Mouse (Mus musculus) forebrain, embryonic 10.5 days (tissue): ENCODE results near the gene Tsga13. TPM values are rescaled to one million over a fixed set of nuclear protein-coding genes. Genes with fewer than 3 reads are reported as not detected.

Source experiments
- DNase-seq: peaks from one replicate; pipeline ENCODE4 v3.0.0-alpha.2; 2017; ENCODE audit warnings: low spot score; ENCODE audit errors: extremely low spot score
- H3K27ac ChIP-seq: fragments of 300-500 bp; sonication (generic); 2 replicates; pipeline ENCODE4 v1.5.1; 2016; ENCODE audit warnings: mild to moderate bottlenecking
- H3K27me3 ChIP-seq: fragments of 300-500 bp; sonication (generic); 2 replicates; pipeline ENCODE4 v1.6.1; 2016; ENCODE audit warnings: mild to moderate bottlenecking; ENCODE audit not compliant: poor library complexity, severe bottlenecking
- H3K36me3 ChIP-seq: fragments of 300-500 bp; sonication (generic); replicated peaks from 2 replicates; pipeline ENCODE4 v1.6.1; 2016; ENCODE audit warnings: mild to moderate bottlenecking, moderate library complexity
- H3K4me1 ChIP-seq: fragments of 300-500 bp; sonication (generic); 2 replicates; pipeline ENCODE4 v1.6.1; 2016
- H3K4me3 ChIP-seq: fragments of 300-500 bp; sonication (generic); 2 replicates; pipeline ENCODE4 v1.5.1; 2016; ENCODE audit warnings: mild to moderate bottlenecking, moderate library complexity
- H3K9me3 ChIP-seq: fragments of 300-500 bp; sonication (generic); 2 replicates; pipeline ENCODE4 v1.6.1; 2016; ENCODE audit warnings: mild to moderate bottlenecking, moderate library complexity
- WGBS: fragments of 180-500 bp; shearing (Covaris S2); methylation state at CpG from one replicate; pipeline ENCODE4 v1.1.7; 2016; 5-methylcytosine and 5-hydroxymethylcytosine counted together
- polyA plus RNA-seq: library from polyadenylated mRNA; unstranded; fragments of >200 nt; fragmentation: Nextera tagmentation; extraction: Ambion mirVana; gene quantifications from 2 replicates; pipeline ENCODE4 v1.2.1, GENCODE M21; 2016

The Tsga13 gene
- polyA plus RNA-seq, 1 experiment from 2014 or later, result 0.17 TPM

- Histone ChIP-seq H3K27ac (peak within 1 kb of the TSS; percentile 98), H3K9me3 (no peaks in the 10 kb centered on the region), H3K27me3 (no peaks in the 10 kb centered on the region), H3K36me3 (peaks cover 9% of the 10 kb centered on the region), H3K4me3 (peak within 1 kb of the TSS; percentile 77), H3K4me1 (peaks cover 17% of the 10 kb centered on the region)
- WGBS, result under 1% methylated on average over 81 of the region's 83 CpGs
- peak; percentile 94 for DNase-seq
Measured at GRCm38 (mm10) chr6:30896195-30896985, 19.0 kb downstream of the Tsga13 start, which contains the start of gene Copg2. Gene Copg2 (minus strand): TSS chr6:30896794.

GRCm38 (mm10) chr6:30895819-30896194 is 19.6 kb downstream of the Tsga13 start:
- Histone ChIP-seq H3K9me3 (no peaks in the 10 kb centered on the region), H3K4me1 (peaks cover 17% of the 10 kb centered on the region), H3K27ac (peak overlapping the region; percentile 98), H3K36me3 (peaks cover 12% of the 10 kb centered on the region), H3K27me3 (no peaks in the 10 kb centered on the region), H3K4me3 (peak overlapping the region; percentile 77)
- WGBS, result 27% methylated on average over 3 of the region's 3 CpGs
- DNase-seq, result no peak

GRCm38 (mm10) chr6:30893081-30893480 is 22.3 kb downstream of the Tsga13 start:
- peaks cover 34% of the 10 kb centered on the region for H3K36me3 ChIP-seq
- H3K9me3 ChIP-seq, result no peaks in the 10 kb centered on the region
- DNase-seq, result no peak
- H3K27me3 ChIP-seq, result no peaks in the 10 kb centered on the region
- peaks cover 17% of the 10 kb centered on the region for H3K4me1 ChIP-seq
- H3K27ac ChIP-seq, result no peak overlapping the region
- 89% methylated on average over 4 of the region's 4 CpGs for WGBS
- no peak overlapping the region for H3K4me3 ChIP-seq

- Histone ChIP-seq H3K4me3 (no peak overlapping the region), H3K27ac (no peak overlapping the region), H3K27me3 (no peaks in the 10 kb centered on the region), H3K4me1 (peaks cover 11% of the 10 kb centered on the region), H3K36me3 (peaks cover 43% of the 10 kb centered on the region), H3K9me3 (no peaks in the 10 kb centered on the region)
- no peak for DNase-seq
Measured at GRCm38 (mm10) chr6:30891761-30892160, 23.6 kb downstream of the Tsga13 start.

- H3K9me3 ChIP-seq, result no peaks in the 10 kb centered on the region
- 91% methylated on average over 3 of the region's 3 CpGs for WGBS
- H3K4me1 ChIP-seq, result no peaks in the 10 kb centered on the region
- no peak for DNase-seq
- no peaks in the 10 kb centered on the region for H3K27me3 ChIP-seq
- no peak overlapping the region for H3K27ac ChIP-seq
- H3K36me3 ChIP-seq, result peaks cover 72% of the 10 kb centered on the region
- H3K4me3 ChIP-seq, result no peak overlapping the region
Measured at GRCm38 (mm10) chr6:30884856-30885255, 30.5 kb downstream of the Tsga13 start.

GRCm38 (mm10) chr6:30883491-30883890 is 31.9 kb downstream of the Tsga13 start:
- Histone ChIP-seq H3K27ac (no peak overlapping the region), H3K36me3 (peaks cover 72% of the 10 kb centered on the region), H3K4me1 (no peaks in the 10 kb centered on the region), H3K4me3 (no peak overlapping the region), H3K27me3 (no peaks in the 10 kb centered on the region), H3K9me3 (no peaks in the 10 kb centered on the region)
- no peak for DNase-seq
- 90% methylated on average over 4 of the region's 4 CpGs for WGBS

GRCm38 (mm10) chr6:30876661-30877060 is 38.7 kb downstream of the Tsga13 start:
- Histone ChIP-seq H3K36me3 (peaks cover 69% of the 10 kb centered on the region), H3K4me3 (no peak overlapping the region)
- no peak for DNase-seq

GRCm38 (mm10) chr6:30866501-30866900 is 48.9 kb downstream of the Tsga13 start:
- H3K27me3 ChIP-seq, result no peaks in the 10 kb centered on the region
- 97% methylated on average over 1 of the region's 1 CpGs for WGBS
- no peaks in the 10 kb centered on the region for H3K9me3 ChIP-seq
- H3K36me3 ChIP-seq, result peaks cover 10% of the 10 kb centered on the region; the same call in 1 of the 2 replicates
- DNase-seq, result no peak
- no peak overlapping the region for H3K27ac ChIP-seq
- no peak overlapping the region for H3K4me3 ChIP-seq
- H3K4me1 ChIP-seq, result no peaks in the 10 kb centered on the region

More at GRCm38 (mm10) chr6:30876661-30877060, 38.7 kb downstream of the Tsga13 start:
- Histone ChIP-seq H3K9me3 (peaks cover 5% of the 10 kb centered on the region; the same call in 1 of the 2 replicates), H3K27ac (no peak overlapping the region), H3K4me1 (peaks cover 5% of the 10 kb centered on the region; the same call in 1 of the 2 replicates), H3K27me3 (no peaks in the 10 kb centered on the region)

- Histone ChIP-seq H3K9me3 (no peaks in the 10 kb centered on the region), H3K4me1 (no peaks in the 10 kb centered on the region), H3K4me3 (no peak overlapping the region), H3K27ac (no peak overlapping the region), H3K27me3 (no peaks in the 10 kb centered on the region), H3K36me3 (peaks cover 14% of the 10 kb centered on the region; the same call in 1 of the 2 replicates)
- no peak for DNase-seq
- WGBS, result 88% methylated on average over 3 of the region's 3 CpGs
Measured at GRCm38 (mm10) chr6:30865031-30865678, 50.2 kb downstream of the Tsga13 start.

- no peak overlapping the region for H3K27ac ChIP-seq
- H3K27me3 ChIP-seq, result no peaks in the 10 kb centered on the region
- WGBS, result 97% methylated on average over 7 of the region's 7 CpGs
- peaks cover 75% of the 10 kb centered on the region for H3K36me3 ChIP-seq
- no peak overlapping the region for H3K4me3 ChIP-seq
- H3K4me1 ChIP-seq, result no peaks in the 10 kb centered on the region
- no peaks in the 10 kb centered on the region for H3K9me3 ChIP-seq
- no peak for DNase-seq
Measured at GRCm38 (mm10) chr6:30855956-30856355, 59.4 kb downstream of the Tsga13 start.

GRCm38 (mm10) chr6:30855205-30855604 is 60.2 kb downstream of the Tsga13 start:
- Histone ChIP-seq H3K36me3 (peaks cover 67% of the 10 kb centered on the region), H3K9me3 (no peaks in the 10 kb centered on the region), H3K27me3 (no peaks in the 10 kb centered on the region), H3K4me3 (no peak overlapping the region), H3K4me1 (no peaks in the 10 kb centered on the region), H3K27ac (no peak overlapping the region)
- 97% methylated on average over 2 of the region's 2 CpGs for WGBS
- no peak for DNase-seq

GRCm38 (mm10) chr6:30849818-30850217 is 65.6 kb downstream of the Tsga13 start:
- Histone ChIP-seq H3K9me3 (no peaks in the 10 kb centered on the region), H3K27me3 (no peaks in the 10 kb centered on the region), H3K4me3 (no peak overlapping the region), H3K4me1 (no peaks in the 10 kb centered on the region), H3K36me3 (peaks cover 44% of the 10 kb centered on the region), H3K27ac (no peak overlapping the region)
- no peak for DNase-seq
- WGBS, result 85% methylated on average over 2 of the region's 2 CpGs
